Mouse (Mus musculus) kidney, adult 2 months (tissue): Measurements from ENCODE around the gene Cobl.

Experiments
- CTCF ChIP-seq: fragments of 200-500 bp; conservative IDR thresholded peaks from 2 replicates; pipeline ENCODE4 v1.5.1; 2011; ENCODE audit warnings: low read depth, mild to moderate bottlenecking, control low read depth, low read length, moderate library complexity, mixed read lengths; ENCODE audit not compliant: insufficient read depth, insufficient read length
- POLR2A ChIP-seq: fragments of 200-500 bp; IDR thresholded peaks from one replicate; pipeline ENCODE4 v1.6.1; 2011; ENCODE audit warnings: low read depth, low read length, control low read depth

DNA sequence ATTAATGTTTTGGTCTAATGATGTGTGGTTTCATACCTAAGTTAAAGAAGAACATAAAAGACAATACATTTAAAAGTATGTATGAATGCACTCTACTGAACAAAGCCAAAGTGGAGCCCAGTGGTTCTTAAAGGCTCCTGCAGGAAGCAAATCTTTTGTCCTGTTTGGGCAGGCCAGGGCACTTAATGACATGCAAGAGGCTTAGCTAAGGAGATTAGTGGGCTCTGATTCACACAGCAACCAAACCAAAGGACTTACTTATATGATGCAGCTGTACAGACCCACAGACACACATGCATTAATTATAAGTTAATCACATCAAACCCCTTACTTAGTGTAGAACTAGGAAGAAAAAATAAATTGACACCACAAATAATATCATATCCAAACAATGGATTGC is 93.8 kb downstream of the Cobl start:
- TF ChIP-seq CTCF: no peak
- TF ChIP-seq POLR2A: no peak
